Mouse (Mus musculus) embryonic facial prominence, embryonic 15.5 days (tissue): ENCODE data around the gene Ankmy2. TPM values are rescaled to one million over a fixed set of nuclear protein-coding genes. Genes with fewer than 3 reads are reported as not detected.

Source experiments
- ATAC-seq: fragments of 200-750 bp; cut with Nextera tagmentation; 2 replicates; pipeline ENCODE4 v1.8.0; 2017; ENCODE audit warnings: low read depth, moderate TSS enrichment; ENCODE audit not compliant: insufficient number of reproducible peaks, low FRiP score, low TSS enrichment
- H3K27ac ChIP-seq: fragments of 300-500 bp; sonication (generic); replicated peaks from 2 replicates; pipeline ENCODE4 v1.5.1; 2015; ENCODE audit warnings: mild to moderate bottlenecking, inconsistent platforms
- H3K27me3 ChIP-seq: fragments of 300-500 bp; sonication (generic); 2 replicates; pipeline ENCODE4 v1.6.1; 2015; ENCODE audit warnings: inconsistent platforms
- H3K36me3 ChIP-seq: fragments of 300-500 bp; sonication (generic); 2 replicates; pipeline ENCODE4 v1.6.1; 2015; ENCODE audit warnings: mild to moderate bottlenecking, inconsistent platforms
- H3K4me1 ChIP-seq: fragments of 300-500 bp; sonication (generic); 2 replicates; pipeline ENCODE4 v1.6.1; 2015; ENCODE audit warnings: inconsistent platforms
- H3K4me2 ChIP-seq: fragments of 300-500 bp; sonication (generic); replicated peaks from 2 replicates; pipeline ENCODE4 v1.6.1; 2015; ENCODE audit warnings: mild to moderate bottlenecking, inconsistent platforms
- H3K4me3 ChIP-seq: fragments of 300-500 bp; sonication (generic); replicated peaks from 2 replicates; pipeline ENCODE4 v1.5.1; 2015; ENCODE audit warnings: mild to moderate bottlenecking, inconsistent platforms
- H3K9ac ChIP-seq: fragments of 300-500 bp; sonication (generic); 2 replicates; pipeline ENCODE4 v1.6.1; 2015; ENCODE audit warnings: inconsistent platforms
- H3K9me3 ChIP-seq: fragments of 300-500 bp; sonication (generic); replicated peaks from 2 replicates; pipeline ENCODE4 v1.6.1; 2016; ENCODE audit warnings: inconsistent platforms
- WGBS: fragments of 180-500 bp; shearing (Covaris S2); methylation state at CpG from one replicate; pipeline ENCODE4 v1.1.7; 2015; 5-methylcytosine and 5-hydroxymethylcytosine counted together
- polyA plus RNA-seq: library from polyadenylated mRNA; unstranded; fragments of >200 nt; fragmentation: Nextera tagmentation; extraction: Ambion mirVana; gene quantifications from 2 replicates; pipeline ENCODE4 v1.2.1, GENCODE M21; 2015

The Ankmy2 gene
- 34.8 and 35.4 TPM in 2 replicates for polyA plus RNA-seq

DNA sequence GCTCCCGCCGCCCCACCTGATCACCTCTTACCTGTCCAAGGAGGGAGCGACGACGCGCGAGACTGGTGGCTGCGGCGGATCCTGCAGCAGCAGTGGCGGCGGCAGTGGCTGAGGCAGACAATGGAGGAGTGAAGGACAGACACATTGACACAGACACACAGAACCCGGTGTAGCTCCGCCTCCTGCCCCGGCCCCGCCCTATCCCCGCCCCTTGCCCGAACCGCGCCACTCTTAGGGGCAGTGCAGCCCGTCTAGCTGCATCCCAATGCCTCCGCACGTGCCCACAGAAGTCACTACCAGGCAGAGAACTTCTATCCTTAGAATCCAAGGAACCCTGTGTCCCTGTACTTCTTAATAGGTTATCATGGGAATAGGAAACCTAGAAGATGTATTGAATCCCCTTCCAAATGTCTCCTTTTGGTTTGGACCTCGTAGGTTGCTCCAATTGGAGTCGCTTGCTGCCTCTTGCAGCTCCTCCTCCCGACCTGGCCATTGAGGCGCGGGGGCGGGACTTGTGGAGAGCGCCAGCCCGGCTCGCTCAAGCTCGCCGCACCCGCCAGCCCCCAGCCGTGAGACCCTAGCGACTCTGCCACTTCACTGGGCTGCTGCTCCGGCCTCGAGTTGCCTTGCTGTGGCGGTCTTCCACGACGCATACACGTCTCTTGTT, at the start of gene Ankmy2:
Gene Ankmy2 (plus strand): TSS at position 478 of the 667 bp plus-strand sequence.
- peak; percentile 97 for ATAC-seq
- H3K9me3 ChIP-seq: no peaks in the 10 kb centered on the region
- under 1% methylated on average over 42 of the region's 42 CpGs for WGBS
- peak within 1 kb of the TSS; percentile 83 for H3K4me3 ChIP-seq
- peak within 1 kb of the TSS; percentile 96 for H3K27ac ChIP-seq
- H3K27me3 ChIP-seq: no peaks in the 10 kb centered on the region
- peak within 1 kb of the TSS; percentile 80 for H3K9ac ChIP-seq
- peak within 1 kb of the TSS; percentile 74 for H3K4me2 ChIP-seq
- 0 out of 2 replicates have a peak, but pooled peaks cover 5% of the 10 kb centered on the region for H3K36me3 ChIP-seq
- peaks cover 23% of the 10 kb centered on the region; the same call in 1 of the 2 replicates for H3K4me1 ChIP-seq

GRCm38 (mm10) chr12:36108442-36108841, 48.5 kb upstream of the Ankmy2 start:
- Histone ChIP-seq H3K9ac (no peak overlapping the region), H3K4me2 (no peak overlapping the region), H3K27ac (no peak overlapping the region), H3K4me1 (no peaks in the 10 kb centered on the region), H3K27me3 (no peaks in the 10 kb centered on the region), H3K4me3 (no peak overlapping the region), H3K36me3 (peaks cover 61% of the 10 kb centered on the region), H3K9me3 (no peaks in the 10 kb centered on the region)
- 94% methylated on average over 5 of the region's 5 CpGs for WGBS
- ATAC-seq: no peak

GRCm38 (mm10) chr12:36110457-36110856, 46.5 kb upstream of the Ankmy2 start:
- no peak overlapping the region for H3K4me3 ChIP-seq
- no peaks in the 10 kb centered on the region for H3K27me3 ChIP-seq
- peaks cover 67% of the 10 kb centered on the region for H3K36me3 ChIP-seq
- H3K9me3 ChIP-seq: no peaks in the 10 kb centered on the region
- WGBS: 90% methylated on average over 5 of the region's 5 CpGs
- no peaks in the 10 kb centered on the region for H3K4me1 ChIP-seq
- no peak overlapping the region for H3K9ac ChIP-seq
- ATAC-seq: no peak
- no peak overlapping the region for H3K4me2 ChIP-seq
- H3K27ac ChIP-seq: no peak overlapping the region

- no peak for ATAC-seq
- no peaks in the 10 kb centered on the region for H3K27me3 ChIP-seq
- no peak overlapping the region for H3K27ac ChIP-seq
- no peak overlapping the region for H3K9ac ChIP-seq
- no peaks in the 10 kb centered on the region for H3K4me1 ChIP-seq
- no peak overlapping the region for H3K4me3 ChIP-seq
- WGBS: 90% methylated on average over 5 of the region's 5 CpGs
- no peak overlapping the region for H3K4me2 ChIP-seq
- no peaks in the 10 kb centered on the region for H3K9me3 ChIP-seq
- peaks cover 69% of the 10 kb centered on the region for H3K36me3 ChIP-seq
Observed at GRCm38 (mm10) chr12:36111110-36111509, 45.8 kb upstream of the Ankmy2 start.

GRCm38 (mm10) chr12:36112081-36112480, 44.8 kb upstream of the Ankmy2 start:
- no peaks in the 10 kb centered on the region for H3K27me3 ChIP-seq
- 79% methylated on average over 3 of the region's 3 CpGs for WGBS
- no peak for ATAC-seq
- H3K4me2 ChIP-seq: no peak overlapping the region
- H3K4me1 ChIP-seq: no peaks in the 10 kb centered on the region
- H3K27ac ChIP-seq: no peak overlapping the region
- H3K4me3 ChIP-seq: no peak overlapping the region
- no peak overlapping the region for H3K9ac ChIP-seq
- no peaks in the 10 kb centered on the region for H3K9me3 ChIP-seq
- H3K36me3 ChIP-seq: peaks cover 69% of the 10 kb centered on the region

- 90% methylated on average over 6 of the region's 6 CpGs for WGBS
- no peaks in the 10 kb centered on the region for H3K4me1 ChIP-seq
- H3K36me3 ChIP-seq: peaks cover 50% of the 10 kb centered on the region
- no peak overlapping the region for H3K4me2 ChIP-seq
- no peaks in the 10 kb centered on the region for H3K9me3 ChIP-seq
- ATAC-seq: no peak
- no peak overlapping the region for H3K9ac ChIP-seq
- H3K27ac ChIP-seq: no peak overlapping the region
- H3K4me3 ChIP-seq: no peak overlapping the region
- H3K27me3 ChIP-seq: no peaks in the 10 kb centered on the region
Observed at GRCm38 (mm10) chr12:36117161-36117560, 39.8 kb upstream of the Ankmy2 start.

GRCm38 (mm10) chr12:36119244-36119643, 37.7 kb upstream of the Ankmy2 start:
- H3K4me2 ChIP-seq: no peak overlapping the region

GRCm38 (mm10) chr12:36126049-36126448, 30.9 kb upstream of the Ankmy2 start:
- no peak overlapping the region for H3K9ac ChIP-seq
- no peak overlapping the region for H3K27ac ChIP-seq
- 92% methylated on average over 5 of the region's 5 CpGs for WGBS
- ATAC-seq: no peak
- peaks cover 29% of the 10 kb centered on the region for H3K36me3 ChIP-seq
- H3K9me3 ChIP-seq: no peaks in the 10 kb centered on the region
- H3K4me3 ChIP-seq: no peak overlapping the region
- no peaks in the 10 kb centered on the region for H3K4me1 ChIP-seq
- H3K27me3 ChIP-seq: no peaks in the 10 kb centered on the region
- H3K4me2 ChIP-seq: no peak overlapping the region

More at GRCm38 (mm10) chr12:36119244-36119643, 37.7 kb upstream of the Ankmy2 start:
- H3K9me3 ChIP-seq: no peaks in the 10 kb centered on the region
- H3K27me3 ChIP-seq: no peaks in the 10 kb centered on the region
- WGBS: 89% methylated on average over 3 of the region's 3 CpGs
- H3K27ac ChIP-seq: no peak overlapping the region
- no peaks in the 10 kb centered on the region for H3K4me1 ChIP-seq
- no peak for ATAC-seq
- no peak overlapping the region for H3K9ac ChIP-seq
- H3K36me3 ChIP-seq: peaks cover 55% of the 10 kb centered on the region
- no peak overlapping the region for H3K4me3 ChIP-seq

DNA sequence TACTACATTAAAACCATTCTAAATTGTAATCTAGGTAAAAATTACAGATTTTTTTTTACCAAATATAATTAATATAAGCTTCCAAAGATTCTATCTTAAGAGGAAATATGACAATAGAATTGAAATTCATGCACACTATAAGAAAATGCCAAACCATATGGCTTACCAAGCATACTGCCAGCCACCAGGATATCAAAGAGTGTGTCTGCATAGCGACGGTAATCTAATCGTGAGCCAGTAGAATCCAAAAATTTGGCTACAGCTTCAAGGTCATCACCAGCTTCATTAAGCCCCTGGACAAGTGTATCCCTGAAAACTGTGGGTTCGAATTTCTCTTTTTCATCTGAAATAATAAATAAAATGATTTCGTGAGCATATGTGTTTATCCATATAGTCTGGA, 27.1 kb upstream of the Ankmy2 start:
- H3K36me3 ChIP-seq: peaks cover 24% of the 10 kb centered on the region
- no peaks in the 10 kb centered on the region for H3K9me3 ChIP-seq
- no peak overlapping the region for H3K27ac ChIP-seq
- no peak overlapping the region for H3K4me2 ChIP-seq
- 94% methylated on average over 5 of the region's 5 CpGs for WGBS
- H3K9ac ChIP-seq: no peak overlapping the region
- no peaks in the 10 kb centered on the region for H3K4me1 ChIP-seq
- ATAC-seq: no peak
- no peaks in the 10 kb centered on the region for H3K27me3 ChIP-seq
- no peak overlapping the region for H3K4me3 ChIP-seq

GRCm38 (mm10) chr12:36132254-36132653, 24.7 kb upstream of the Ankmy2 start:
- Histone ChIP-seq H3K9ac (no peak overlapping the region), H3K27me3 (no peaks in the 10 kb centered on the region), H3K4me1 (no peaks in the 10 kb centered on the region), H3K4me3 (no peak overlapping the region), H3K4me2 (no peak overlapping the region), H3K27ac (no peak overlapping the region), H3K9me3 (no peaks in the 10 kb centered on the region), H3K36me3 (peaks cover 24% of the 10 kb centered on the region)
- no peak for ATAC-seq
- 90% methylated on average over 2 of the region's 2 CpGs for WGBS

DNA sequence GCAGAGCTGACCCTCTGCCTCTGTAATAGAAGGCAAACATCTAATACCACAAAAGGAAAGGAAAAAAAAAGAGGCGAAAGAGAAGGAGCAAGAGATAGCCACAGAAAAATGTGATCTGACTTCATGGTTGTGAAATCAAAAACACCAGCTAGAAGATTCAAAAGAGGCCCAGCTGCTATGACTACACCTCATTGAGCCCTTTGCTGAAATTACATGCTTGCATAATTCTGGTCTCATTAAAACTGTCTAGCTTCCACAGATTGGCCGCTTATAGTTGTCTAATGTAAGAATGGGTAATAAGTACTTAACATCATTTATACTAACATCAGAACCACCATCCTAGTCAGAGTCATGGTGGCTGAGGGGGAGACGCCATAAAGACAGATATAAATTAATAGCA, 24.2 kb upstream of the Ankmy2 start:
- Histone ChIP-seq H3K27me3 (no peaks in the 10 kb centered on the region), H3K4me3 (no peak overlapping the region), H3K9ac (no peak overlapping the region), H3K27ac (no peak overlapping the region), H3K4me1 (no peaks in the 10 kb centered on the region), H3K9me3 (no peaks in the 10 kb centered on the region), H3K4me2 (no peak overlapping the region), H3K36me3 (peaks cover 24% of the 10 kb centered on the region)
- ATAC-seq: no peak
- WGBS: 82% methylated on average over 3 of the region's 3 CpGs

DNA sequence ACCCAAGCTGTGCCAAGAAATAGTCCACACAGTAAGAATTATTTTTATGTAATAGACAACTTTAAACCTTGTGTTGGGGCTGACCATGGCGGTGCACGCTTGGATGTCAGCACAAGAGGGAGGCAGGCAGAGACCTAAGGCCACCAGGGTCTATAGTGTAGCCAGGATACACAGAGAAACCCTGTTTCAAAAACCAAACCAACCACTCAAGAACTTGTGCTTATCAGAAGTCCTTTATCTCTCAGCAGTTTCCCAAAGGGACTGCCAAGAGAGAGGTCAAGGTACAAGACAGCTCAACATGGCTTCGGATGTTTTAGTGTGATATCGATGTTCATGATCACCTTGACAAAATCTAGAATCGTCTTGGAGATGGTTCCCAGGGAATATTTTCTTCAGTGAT, 23.4 kb upstream of the Ankmy2 start:
- Histone ChIP-seq H3K36me3 (peaks cover 24% of the 10 kb centered on the region), H3K4me2 (no peak overlapping the region)
- WGBS: 97% methylated on average over 5 of the region's 5 CpGs

More for the DNA sequence above, 23.4 kb upstream of the Ankmy2 start:
- ATAC-seq: no peak
- no peak overlapping the region for H3K9ac ChIP-seq
- H3K27me3 ChIP-seq: no peaks in the 10 kb centered on the region
- no peak overlapping the region for H3K27ac ChIP-seq
- H3K4me3 ChIP-seq: no peak overlapping the region
- H3K9me3 ChIP-seq: no peaks in the 10 kb centered on the region
- H3K4me1 ChIP-seq: no peaks in the 10 kb centered on the region
